23 mouse cellular contexts compared by ENCODE assay signal in the genomic region with DNA sequence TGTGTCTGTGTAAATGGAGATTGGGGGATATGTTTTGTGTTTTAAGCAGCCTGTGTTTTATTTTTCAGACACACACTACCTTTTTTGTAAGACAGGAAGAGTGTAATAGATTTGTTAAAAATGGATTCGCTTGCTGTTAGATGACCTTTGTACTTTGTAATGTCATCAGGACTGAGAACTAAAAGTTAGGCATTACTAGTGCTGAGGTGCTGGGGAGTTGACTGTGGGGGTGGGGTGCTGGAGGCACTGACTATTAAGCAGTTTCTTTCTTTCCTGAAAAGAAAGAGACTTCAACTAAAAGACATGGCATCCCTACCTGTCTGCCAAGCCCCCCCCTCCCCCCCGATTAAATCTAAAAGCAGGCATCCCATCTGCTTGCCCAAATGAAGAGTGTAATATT. TPM values are rescaled to one million over a fixed set of nuclear protein-coding genes. Genes with fewer than 3 reads are reported as not detected.
A peak's percentile ranks its signal among the peaks of the same experiment; 100 is the strongest.
DNase-seq lines count a peak whose midpoint lies in the region; TF ChIP-seq lines count a peak whose summit lies in the region.
"Had no signal": no experiment of that assay in that cellular context is flagged by ENCODE, and none has a peak within 500 bp of the region (broad histone marks: within the 10 kb centered on the region; RNA-seq: fewer than 3 reads in every experiment).

No protein-coding gene starts in this region.

- H3K27ac ChIP-seq in CH12.LX (ENCODE audit: insufficient read depth, low read depth) = no peak overlapping the region
- no peak overlapping the region for H3K27ac ChIP-seq in forebrain, embryonic 10.5 days
- H3K27ac ChIP-seq: embryonic facial prominence, embryonic 15.5 days; hindbrain, embryonic 15.5 days; liver, embryonic 14.5 days; neural tube, embryonic 15.5 days had no signal

- no peak for TF ChIP-seq EP300 in CH12.LX (IDR thresholded peaks at IDR 0.05; ENCODE audit: low read length)

- H3K9ac ChIP-seq in CH12.LX (ENCODE audit: insufficient read depth, low read depth) = no peak overlapping the region
- H3K9ac ChIP-seq: embryonic facial prominence, embryonic 15.5 days; hindbrain, embryonic 15.5 days; liver, embryonic 14.5 days; neural tube, embryonic 15.5 days had no signal

- H3K27me3 ChIP-seq in CH12.LX (replicated peaks) = no peaks in the 10 kb centered on the region
- H3K27me3 ChIP-seq in forebrain, embryonic 10.5 days (ENCODE audit: poor library complexity, severe bottlenecking) = peaks cover 96% of the 10 kb centered on the region

- H3K9me3 ChIP-seq in CH12.LX (replicated peaks; ENCODE audit: low read length) = peaks cover 44% of the 10 kb centered on the region
- peaks cover 7% of the 10 kb centered on the region; the same call in 1 of the 2 replicates for H3K9me3 ChIP-seq in forebrain, embryonic 10.5 days
- H3K9me3 ChIP-seq: hindbrain, embryonic 15.5 days; neural tube, embryonic 15.5 days had no signal

- H3K36me3 ChIP-seq in CH12.LX (replicated peaks in 1 of 2; ENCODE audit: control insufficient read depth in 1 of 2, insufficient read depth in 1 of 2, low read length in 1 of 2) = no peaks in the 10 kb centered on the region
- H3K36me3 ChIP-seq in forebrain, embryonic 10.5 days (replicated peaks) = no peaks in the 10 kb centered on the region
- H3K36me3 ChIP-seq: embryonic facial prominence, embryonic 15.5 days; hindbrain, embryonic 15.5 days; neural tube, embryonic 15.5 days had no signal

- no peak overlapping the region for H3K4me3 ChIP-seq in CH12.LX (replicated peaks in 1 of 3; ENCODE audit: low read depth in 2 of 3, low read length in 2 of 3, poor library complexity in 1 of 3)
- H3K4me3 ChIP-seq in forebrain, embryonic 10.5 days = no peak overlapping the region
- H3K4me3 ChIP-seq: embryonic facial prominence, embryonic 15.5 days; hindbrain, embryonic 15.5 days; neural tube, embryonic 15.5 days had no signal

- H3K79me2 ChIP-seq in CH12.LX (replicated peaks; ENCODE audit: control insufficient read depth, extremely low read depth, insufficient read depth, poor library complexity, severe bottlenecking) = no peaks in the 10 kb centered on the region

- TF ChIP-seq RAD21 in CH12.LX (IDR thresholded peaks at IDR 0.05; ENCODE audit: low read depth, low read length) = no peak

- 21% methylated on average over 2 of the region's 2 CpGs for WGBS in forebrain, embryonic 10.5 days

- peaks cover 8 to 49% of the 10 kb centered on the region in 2 experiments for H3K4me1 ChIP-seq in CH12.LX (ENCODE audit: control insufficient read depth in 1 of 2, insufficient read depth in 2 of 2)
- peaks cover 48% of the 10 kb centered on the region for H3K4me1 ChIP-seq in forebrain, embryonic 10.5 days

- in situ Hi-C loops in CH12.LX (cut with MboI; ENCODE audit: low pct_ligation_motif_present, low pct_unique_long_range_greater_than_20kb, low sequenced_read_pairs) = no loop called here

- dilution Hi-C loops in CH12.LX (cut with MboI; ENCODE audit: extremely low pct_ligation_motif_present, extremely low pct_unique_long_range_greater_than_20kb, low sequenced_read_pairs) = no loop called here

- no peak overlapping the region for H3K4me2 ChIP-seq in CH12.LX (ENCODE audit: insufficient read depth, low read depth, poor library complexity, severe bottlenecking)
- H3K4me2 ChIP-seq: embryonic facial prominence, embryonic 15.5 days; heart, embryonic 11.5 days; hindbrain, embryonic 15.5 days; neural tube, embryonic 15.5 days had no signal

- no peak for TF ChIP-seq CTCF in CH12.LX (conservative IDR thresholded peaks at IDR 0.05 in 1 of 2, IDR thresholded peaks at IDR 0.05 in 1 of 2; ENCODE audit: low read depth in 2 of 2, low read length in 2 of 2)

- DNase-seq in CH12.LX (ENCODE audit: extremely low read depth) (peak; percentile 27), ES-CJ7 (ENCODE audit: low read depth, low spot score) (peak; percentile 86)
- peak; percentile 85 for DNase-seq in kidney, adult 9 months
- peak; percentile 83 to 86 for DNase-seq in kidney, postnatal 36 days
- no peak for DNase-seq in lung, postnatal 36 days
- no peak for DNase-seq in lung, postnatal 25 days (ENCODE audit: low spot score)
- no peak for DNase-seq in forebrain, embryonic 10.5 days (ENCODE audit: extremely low spot score, low spot score)
- DNase-seq: adrenal gland, postnatal 10 days; B cell, adult 2 months; cerebellum, adult 9-11 months; gastrocnemius, postnatal 14 days; heart, adult 11 months; layer of hippocampus, postnatal 36 days; right cerebral cortex, adult 18-20 months; right cerebral cortex, postnatal 4 days; thymus, postnatal 14 days had no signal

- TF ChIP-seq POLR2A in CH12.LX (IDR thresholded peaks at IDR 0.05; ENCODE audit: low read depth, low read length) = no peak

TF ChIP-seq in CH12.LX, 34 proteins besides CTCF, POLR2A, EP300 and RAD21:
- TF ChIP-seq MAFK (IDR thresholded peaks at IDR 0.05; ENCODE audit: insufficient replicate concordance, low read length) (no peak), MYC (IDR thresholded peaks at IDR 0.05; ENCODE audit: low read depth, low read length) (no peak), JUND (conservative IDR thresholded peaks at IDR 0.05; ENCODE audit: low read depth, low read length) (no peak), IRF4 (IDR thresholded peaks at IDR 0.05; ENCODE audit: low read depth, low read length) (no peak), PAX5 (IDR thresholded peaks at IDR 0.05; ENCODE audit: low read length) (no peak), ELF1 (IDR thresholded peaks at IDR 0.05; ENCODE audit: low read depth, low read length) (no peak)

RNA-seq across cellular contexts. Expression of gene Sall1, which starts 39.9 kb away (rescaled TPM):
- total RNA-seq in CH12.LX (2012; rRNA removed) (not detected in 2 replicates), CH12.LX (2014; rRNA removed) (not detected in 2 replicates)
- not detected in 2 replicates for polyA plus RNA-seq in CH12.LX (2012; ENCODE audit: insufficient read length, low read depth)
- 12.2 TPM in 2 replicates for polyA plus RNA-seq in forebrain, embryonic 10.5 days (2016; fragmentation: Nextera tagmentation; extraction: Ambion mirVana)
- total RNA-seq: common myeloid progenitor, adult 5-6 weeks; hematopoietic stem cell, adult 5-6 weeks had no signal

Comparison
In these comparisons a context has a peak if more than half of its experiments do, and no peak if none do; other contexts are left out.
1. DNase-seq: peak in CH12.LX (single experiment), ES-CJ7 (single experiment), kidney, adult 9 months (single experiment) and kidney, postnatal 36 days (2 of 2); none in lung, postnatal 36 days (single experiment), lung, postnatal 25 days (single experiment) and forebrain, embryonic 10.5 days (single experiment).
2. RNA of gene Sall1, which starts 39.9 kb away (polyA plus RNA-seq): 12.2 TPM in forebrain, embryonic 10.5 days; not detected in CH12.LX; every median in the first group is over 10 times any median in the second.